Mouse (Mus musculus) neural tube, embryonic 12.5 days (tissue): ENCODE results near the gene Polr3g. TPM values are rescaled to one million over a fixed set of nuclear protein-coding genes. Genes with fewer than 3 reads are reported as not detected.
A peak's percentile ranks its signal among the peaks of the same experiment; 100 is the strongest.
"Not testable (repeated sequence)": the region's sequence is repeated elsewhere in the genome, so short reads cannot be mapped to it uniquely, and the experiment has no call there.

Source experiments
- ATAC-seq: fragments of 200-750 bp; cut with Nextera tagmentation; 2 replicates; pipeline ENCODE4 v1.8.0; 2017; ENCODE audit warnings: low read depth, mild to moderate bottlenecking, moderate TSS enrichment, moderate library complexity; ENCODE audit not compliant: low FRiP score
- H3K27ac ChIP-seq: fragments of 300-500 bp; sonication (generic); 2 replicates; pipeline ENCODE4 v1.5.1; 2016
- H3K27me3 ChIP-seq: fragments of 300-500 bp; sonication (generic); replicated peaks from 2 replicates; pipeline ENCODE4 v1.6.1; 2016; ENCODE audit warnings: mild to moderate bottlenecking
- H3K36me3 ChIP-seq: fragments of 300-500 bp; sonication (generic); 2 replicates; pipeline ENCODE4 v1.6.1; 2016; ENCODE audit warnings: mild to moderate bottlenecking
- H3K4me1 ChIP-seq: fragments of 300-500 bp; sonication (generic); 2 replicates; pipeline ENCODE4 v1.6.1; 2016
- H3K4me2 ChIP-seq: fragments of 300-500 bp; sonication (generic); replicated peaks from 2 replicates; pipeline ENCODE4 v1.6.1; 2016; ENCODE audit warnings: mild to moderate bottlenecking
- H3K4me3 ChIP-seq: fragments of 300-500 bp; sonication (generic); 2 replicates; pipeline ENCODE4 v1.5.1; 2016
- H3K9ac ChIP-seq: fragments of 300-500 bp; sonication (generic); 2 replicates; pipeline ENCODE4 v1.6.1; 2016; ENCODE audit warnings: mild to moderate bottlenecking
- H3K9me3 ChIP-seq: fragments of 300-500 bp; sonication (generic); 2 replicates; pipeline ENCODE4 v1.6.1; 2016; ENCODE audit warnings: mild to moderate bottlenecking
- WGBS: fragments of 180-500 bp; shearing (Covaris S2); methylation state at CpG from one replicate; pipeline ENCODE4 v1.1.7; 2016; 5-methylcytosine and 5-hydroxymethylcytosine counted together
- polyA plus RNA-seq: library from polyadenylated mRNA; unstranded; fragments of >200 nt; fragmentation: Nextera tagmentation; extraction: Ambion mirVana; gene quantifications from 2 replicates; pipeline ENCODE4 v1.2.1, GENCODE M21; 2016

The Polr3g gene
- 11.3 and 11.4 TPM in 2 replicates for polyA plus RNA-seq

DNA sequence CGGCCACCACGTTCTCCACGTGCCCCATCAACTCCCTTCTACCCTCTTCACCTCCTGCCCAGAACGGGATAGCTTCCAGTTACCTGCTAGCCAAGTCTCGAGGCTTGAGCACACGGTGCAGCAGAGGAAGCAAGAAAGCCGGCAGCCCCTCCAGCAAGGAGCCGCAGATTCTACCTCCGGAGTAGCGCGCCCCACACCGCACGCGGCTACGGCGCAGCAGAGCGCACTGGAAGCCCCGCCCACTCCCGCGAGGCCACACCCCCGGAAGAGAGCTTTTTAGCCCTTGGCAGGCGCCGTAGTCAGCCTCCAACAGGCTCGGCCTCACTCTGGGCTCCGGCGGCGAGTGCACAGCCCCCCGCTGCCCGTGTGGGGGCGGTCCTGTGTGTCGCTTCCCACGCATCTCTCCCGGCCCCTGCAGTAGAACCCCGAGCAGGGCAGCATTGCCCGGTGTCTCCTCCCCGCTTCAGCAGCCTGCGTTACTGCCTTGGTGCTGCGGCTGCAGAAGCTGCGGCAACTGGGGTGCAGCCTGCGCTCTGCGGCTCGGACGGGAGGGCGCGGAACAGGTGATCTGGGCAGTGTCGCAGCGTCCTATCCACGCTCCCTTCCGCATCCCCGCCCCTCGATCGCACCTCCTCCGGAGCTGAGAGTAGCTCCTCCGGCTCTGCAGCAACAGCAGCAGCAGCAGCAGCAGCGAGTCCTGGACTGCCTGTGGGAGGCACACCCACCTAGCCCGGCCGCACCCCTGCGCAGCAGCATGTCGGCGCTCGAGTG lies at the start of gene Polr3g, which contains the start of gene Mblac2:
Gene Polr3g, minus strand, starts transcription at position 239 of the 771 bp plus-strand sequence.
Gene Mblac2, plus strand, starts transcription at position 567 of the 771 bp plus-strand sequence.
- Histone ChIP-seq H3K4me2 (peak within 1 kb of the TSS; percentile 98), H3K9me3 (no peaks in the 10 kb centered on the region), H3K9ac (peak within 1 kb of the TSS; percentile 65), H3K36me3 (no peaks in the 10 kb centered on the region), H3K4me1 (peaks cover 10% of the 10 kb centered on the region), H3K4me3 (peak within 1 kb of the TSS; percentile 79), H3K27me3 (no peaks in the 10 kb centered on the region), H3K27ac (peak within 1 kb of the TSS; percentile 65)
- peak; percentile 96 for ATAC-seq
- under 1% methylated on average over 61 of the region's 61 CpGs for WGBS

DNA sequence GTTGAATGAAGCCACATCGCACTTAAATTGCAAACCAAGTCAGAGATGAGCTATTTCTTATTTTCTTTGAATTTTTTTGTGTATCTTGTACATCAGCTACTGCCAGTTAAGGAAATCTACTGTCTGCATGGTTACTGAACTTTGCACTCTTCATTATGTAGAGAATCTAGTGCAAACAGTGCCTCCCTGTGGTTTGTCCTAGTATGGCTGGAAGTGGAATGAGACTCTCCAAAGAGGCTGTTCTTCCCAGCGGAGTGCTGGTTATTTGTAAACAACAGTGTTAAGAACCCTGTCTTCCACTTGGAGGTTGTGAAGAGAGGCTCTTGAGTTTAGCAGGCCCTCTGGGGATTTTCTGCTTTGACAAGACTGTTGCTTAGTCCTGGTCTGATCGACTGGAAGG lies 49.6 kb upstream of the Polr3g start:
- no peaks in the 10 kb centered on the region for H3K27me3 ChIP-seq
- no peak overlapping the region for H3K27ac ChIP-seq
- peak; percentile 55 for ATAC-seq
- H3K4me2 ChIP-seq, result no peak overlapping the region
- no peaks in the 10 kb centered on the region for H3K9me3 ChIP-seq
- whole genome bisulfite sequencing, result 30% methylated on average over 3 of the region's 3 CpGs
- no peaks in the 10 kb centered on the region for H3K36me3 ChIP-seq
- no peak overlapping the region for H3K4me3 ChIP-seq
- no peaks in the 10 kb centered on the region for H3K4me1 ChIP-seq
- no peak overlapping the region for H3K9ac ChIP-seq

DNA sequence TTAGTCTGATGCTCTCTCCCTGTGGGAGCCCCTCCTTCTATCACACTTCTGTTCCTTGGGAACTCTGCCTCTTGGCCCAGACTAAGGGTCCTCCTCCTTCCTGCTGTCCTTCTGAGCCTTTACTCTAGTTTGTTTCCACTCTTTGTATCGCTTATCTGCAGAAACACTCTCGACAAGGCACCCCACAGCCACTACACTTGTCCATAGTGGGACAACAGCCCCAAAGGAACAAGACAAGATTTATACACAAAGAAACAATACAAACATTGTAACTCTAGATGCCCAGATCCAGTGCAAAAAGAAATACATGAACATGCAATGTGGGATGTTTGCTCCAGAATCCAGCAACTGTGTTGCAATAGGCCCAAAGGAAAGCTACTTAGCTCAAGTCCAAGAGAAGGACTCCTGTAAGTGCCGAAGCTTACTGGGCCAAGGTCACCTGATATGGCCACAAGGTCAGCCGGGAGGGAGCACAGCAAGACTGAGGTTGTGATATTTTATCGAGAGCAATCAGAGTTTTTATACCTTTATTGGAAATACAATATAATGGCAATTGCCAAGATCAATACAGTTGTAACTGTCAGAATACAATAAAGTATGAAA lies 46.3 kb upstream of the Polr3g start:
- Histone ChIP-seq H3K27me3 (no peaks in the 10 kb centered on the region), H3K4me1 (no peaks in the 10 kb centered on the region), H3K27ac (no peak overlapping the region), H3K36me3 (no peaks in the 10 kb centered on the region), H3K9me3 (no peaks in the 10 kb centered on the region), H3K4me2 (no peak overlapping the region), H3K4me3 (no peak overlapping the region), H3K9ac (no peak overlapping the region)
- WGBS, result 83% methylated on average over 5 of the region's 5 CpGs
- ATAC-seq, result no peak

DNA sequence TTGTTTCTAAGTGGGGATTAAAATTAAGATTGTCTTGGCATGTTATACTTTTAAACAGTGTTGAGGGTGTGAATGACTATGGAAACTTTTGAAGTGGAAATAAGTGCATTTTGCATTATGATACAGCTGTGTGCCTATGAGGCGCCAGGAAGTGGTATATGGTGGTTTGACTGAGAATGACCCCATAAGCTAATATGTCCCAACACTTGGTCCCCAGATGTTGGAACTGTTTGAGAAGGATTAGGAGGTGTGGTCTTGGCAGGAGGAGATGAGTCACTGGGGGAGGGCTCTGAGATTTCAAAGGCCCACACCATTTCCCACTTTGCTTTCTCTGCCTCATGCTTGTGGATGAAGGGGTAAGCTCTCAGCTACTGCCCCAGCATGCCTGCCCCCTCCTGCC lies 44.5 kb upstream of the Polr3g start:
- Histone ChIP-seq H3K4me2 (no peak overlapping the region), H3K27me3 (no peaks in the 10 kb centered on the region), H3K9ac (no peak overlapping the region), H3K27ac (no peak overlapping the region), H3K4me1 (no peaks in the 10 kb centered on the region), H3K4me3 (no peak overlapping the region), H3K36me3 (no peaks in the 10 kb centered on the region), H3K9me3 (no peaks in the 10 kb centered on the region)
- ATAC-seq, result no peak
- WGBS, result 94% methylated on average over 1 of the region's 1 CpGs

DNA sequence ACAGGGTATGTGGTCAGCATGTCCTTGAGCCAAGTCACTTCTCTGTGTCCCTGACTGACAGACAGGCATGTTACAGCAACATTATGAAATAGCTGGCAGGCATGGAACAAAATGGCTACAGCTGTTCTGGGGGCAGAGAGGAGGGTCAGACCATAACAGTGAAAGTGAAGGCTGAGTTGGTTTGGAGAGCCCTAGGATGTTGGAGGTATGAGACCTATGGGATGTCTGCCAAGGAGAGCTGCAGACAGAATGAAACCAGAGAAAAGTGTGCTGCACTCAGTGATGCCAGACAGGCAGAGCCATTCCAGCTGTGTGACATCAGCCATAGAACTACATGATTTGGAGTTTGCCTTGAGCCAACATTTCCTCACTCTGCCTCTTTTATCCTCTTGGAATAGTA lies 44.1 kb upstream of the Polr3g start:
- H3K27me3 ChIP-seq, result no peaks in the 10 kb centered on the region
- no peak for ATAC-seq
- no peak overlapping the region for H3K4me2 ChIP-seq
- H3K27ac ChIP-seq, result no peak overlapping the region
- no peaks in the 10 kb centered on the region for H3K36me3 ChIP-seq
- no peak overlapping the region for H3K4me3 ChIP-seq
- H3K9ac ChIP-seq, result no peak overlapping the region
- H3K9me3 ChIP-seq, result no peaks in the 10 kb centered on the region
- no peaks in the 10 kb centered on the region for H3K4me1 ChIP-seq

DNA sequence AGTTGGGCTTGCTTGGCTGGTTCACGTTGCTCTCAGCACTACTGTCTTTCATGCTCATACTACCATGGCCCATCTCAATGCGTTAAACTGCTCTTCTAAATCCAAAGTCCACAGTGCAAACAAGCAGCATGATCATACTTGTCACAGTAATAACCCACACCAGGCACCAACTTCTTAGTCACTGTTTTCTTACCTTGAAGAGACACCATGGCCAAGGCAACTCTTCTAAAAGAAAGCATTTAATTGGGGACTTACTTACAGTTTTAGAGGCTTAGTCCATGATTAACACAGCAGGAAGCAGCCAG lies 33.2 kb upstream of the Polr3g start:
- Histone ChIP-seq H3K4me3 (no peak overlapping the region), H3K36me3 (no peaks in the 10 kb centered on the region), H3K4me1 (no peaks in the 10 kb centered on the region), H3K9me3 (no peaks in the 10 kb centered on the region), H3K4me2 (no peak overlapping the region), H3K27me3 (no peaks in the 10 kb centered on the region), H3K9ac (no peak overlapping the region), H3K27ac (no peak overlapping the region)
- 44% methylated on average over 2 of the region's 2 CpGs for WGBS
- ATAC-seq, result no peak

DNA sequence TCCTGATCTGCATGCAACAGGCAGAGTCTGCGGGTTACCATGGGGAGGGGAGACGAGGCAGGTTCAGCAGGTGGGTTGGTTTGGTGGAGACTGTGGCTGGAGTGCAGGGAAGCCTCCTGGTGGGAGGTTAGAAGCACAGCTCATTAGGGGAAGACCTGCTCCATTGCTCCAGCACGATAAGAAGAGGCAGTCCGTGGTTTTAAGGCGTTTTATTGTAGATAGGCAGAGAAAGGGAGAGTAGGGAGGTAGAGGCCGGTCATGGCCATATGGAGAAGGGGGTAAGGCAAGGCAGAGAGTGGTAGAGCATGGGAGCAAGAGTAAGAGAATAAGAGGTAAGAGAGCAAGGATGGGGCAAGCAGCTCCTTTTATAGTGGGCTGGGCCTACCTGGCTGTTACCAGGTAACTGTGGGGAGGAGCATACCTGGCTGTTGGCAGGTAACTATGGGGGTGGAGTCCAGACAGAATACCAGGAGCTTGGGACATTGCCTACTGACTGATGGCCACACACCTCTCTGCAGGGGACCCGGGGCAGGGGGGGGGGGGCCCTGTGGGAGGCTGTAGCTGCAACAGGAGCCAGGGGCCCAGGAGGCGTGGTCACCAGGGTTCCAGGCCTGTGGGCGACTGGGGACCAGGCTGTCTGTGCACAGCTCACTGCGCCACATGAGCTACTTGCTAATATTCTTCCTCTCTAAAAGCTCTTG lies 32.7 kb upstream of the Polr3g start:
- H3K4me1 ChIP-seq, result no peaks in the 10 kb centered on the region
- no peaks in the 10 kb centered on the region for H3K36me3 ChIP-seq
- H3K9me3 ChIP-seq, result no peaks in the 10 kb centered on the region
- H3K9ac ChIP-seq, result no peak overlapping the region
- H3K27me3 ChIP-seq, result no peaks in the 10 kb centered on the region
- H3K27ac ChIP-seq, result no peak overlapping the region
- 55% methylated on average over 10 of the region's 10 CpGs for WGBS
- no peak for ATAC-seq
- no peak overlapping the region for H3K4me2 ChIP-seq
- no peak overlapping the region for H3K4me3 ChIP-seq

DNA sequence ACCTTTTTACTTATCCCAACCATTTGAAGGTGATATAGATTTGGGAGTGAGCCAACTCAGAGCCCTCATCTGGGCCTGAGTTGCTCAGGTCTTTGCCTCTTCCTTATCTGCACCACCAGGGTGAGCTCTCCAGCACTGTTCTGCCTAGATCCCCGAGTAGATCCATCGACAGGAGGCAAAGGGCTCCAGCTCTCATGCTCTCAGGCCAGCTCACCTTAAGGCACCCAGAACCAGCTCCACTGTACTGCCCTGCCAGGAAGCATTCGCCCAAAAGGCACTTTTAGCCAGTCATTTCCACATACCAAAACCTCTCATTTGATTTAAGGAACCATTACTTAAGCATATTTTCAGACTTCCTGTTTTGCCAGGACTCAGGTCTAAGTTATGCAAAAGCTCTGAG lies 30.1 kb upstream of the Polr3g start:
- no peaks in the 10 kb centered on the region for H3K4me1 ChIP-seq
- H3K36me3 ChIP-seq, result no peaks in the 10 kb centered on the region
- no peak overlapping the region for H3K4me2 ChIP-seq
- no peak for ATAC-seq
- H3K4me3 ChIP-seq, result no peak overlapping the region
- no peaks in the 10 kb centered on the region for H3K9me3 ChIP-seq
- 58% methylated on average over 3 of the region's 3 CpGs for WGBS
- no peak overlapping the region for H3K27ac ChIP-seq
- H3K27me3 ChIP-seq, result no peaks in the 10 kb centered on the region
- H3K9ac ChIP-seq, result no peak overlapping the region

DNA sequence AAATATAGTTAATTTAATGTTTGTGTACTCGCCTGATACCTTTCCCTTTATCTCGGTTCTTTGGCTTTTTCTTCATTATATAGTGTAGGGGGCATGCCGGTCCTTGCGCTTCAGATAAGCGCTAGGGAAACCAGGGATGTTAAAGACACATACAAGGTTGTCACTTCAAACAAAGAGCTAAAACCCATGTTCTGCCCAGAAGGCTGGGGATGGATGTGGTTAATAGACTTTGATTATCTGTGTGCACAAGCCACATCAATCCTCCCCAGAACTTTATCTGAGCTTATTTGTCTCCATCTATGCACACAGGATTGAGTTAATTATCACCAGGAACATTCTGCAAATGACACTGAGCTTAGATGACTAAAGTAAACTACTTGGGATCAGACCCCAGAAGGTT lies 25.8 kb upstream of the Polr3g start:
- 93% methylated on average over 5 of the region's 5 CpGs for WGBS
- Histone ChIP-seq H3K9me3 (no peaks in the 10 kb centered on the region), H3K4me2 (no peak overlapping the region), H3K4me1 (no peaks in the 10 kb centered on the region), H3K4me3 (no peak overlapping the region), H3K27me3 (no peaks in the 10 kb centered on the region), H3K36me3 (no peaks in the 10 kb centered on the region), H3K27ac (no peak overlapping the region), H3K9ac (no peak overlapping the region)
- ATAC-seq, result no peak

DNA sequence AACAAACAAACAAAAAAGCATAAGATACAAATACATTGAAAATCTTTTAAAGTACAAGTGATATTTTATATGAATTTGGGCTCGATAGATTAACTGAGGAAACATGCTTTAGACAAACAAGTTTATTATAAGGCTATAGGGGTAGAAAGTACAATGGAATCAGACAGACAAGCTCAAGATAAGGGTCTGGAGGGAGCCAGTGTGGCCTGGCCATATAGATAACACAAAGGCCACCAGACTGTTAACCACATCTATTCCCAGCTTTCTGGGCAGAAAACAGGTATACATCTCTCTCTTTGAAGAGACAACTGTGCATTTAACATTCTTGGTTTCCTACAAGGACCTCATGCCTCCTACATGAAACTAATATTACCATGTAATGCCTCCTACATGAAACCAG lies 19.5 kb upstream of the Polr3g start:
- Histone ChIP-seq H3K27me3 (no peaks in the 10 kb centered on the region), H3K4me2 (no peak overlapping the region), H3K9me3 (no peaks in the 10 kb centered on the region), H3K9ac (no peak overlapping the region), H3K27ac (no peak overlapping the region), H3K36me3 (no peaks in the 10 kb centered on the region), H3K4me3 (no peak overlapping the region), H3K4me1 (no peaks in the 10 kb centered on the region)
- 92% methylated on average over 1 of the region's 1 CpGs for WGBS
- no peak for ATAC-seq

DNA sequence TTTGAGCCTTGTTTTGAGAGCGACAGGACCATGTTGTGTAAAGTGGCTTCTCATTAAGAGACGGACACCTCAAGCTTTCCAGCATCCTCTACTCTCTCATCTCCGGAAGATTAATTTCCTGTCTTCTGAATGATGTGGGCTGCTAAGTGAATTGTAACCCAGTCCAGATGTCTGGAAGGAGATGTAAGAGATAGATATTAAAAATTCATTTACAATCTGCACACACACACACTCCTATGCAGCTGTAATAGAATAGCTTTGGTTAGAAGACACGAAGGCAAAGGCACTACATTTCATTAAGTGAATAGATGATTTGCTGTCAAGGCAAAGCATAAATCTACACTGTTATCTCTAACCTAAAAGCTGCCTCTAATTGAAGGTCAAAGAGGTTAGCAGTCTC lies 18.3 kb upstream of the Polr3g start:
- ATAC-seq, result peak; percentile 58; the same call in 1 of the 2 replicates
- WGBS, result 81% methylated on average over 4 of the region's 4 CpGs

DNA sequence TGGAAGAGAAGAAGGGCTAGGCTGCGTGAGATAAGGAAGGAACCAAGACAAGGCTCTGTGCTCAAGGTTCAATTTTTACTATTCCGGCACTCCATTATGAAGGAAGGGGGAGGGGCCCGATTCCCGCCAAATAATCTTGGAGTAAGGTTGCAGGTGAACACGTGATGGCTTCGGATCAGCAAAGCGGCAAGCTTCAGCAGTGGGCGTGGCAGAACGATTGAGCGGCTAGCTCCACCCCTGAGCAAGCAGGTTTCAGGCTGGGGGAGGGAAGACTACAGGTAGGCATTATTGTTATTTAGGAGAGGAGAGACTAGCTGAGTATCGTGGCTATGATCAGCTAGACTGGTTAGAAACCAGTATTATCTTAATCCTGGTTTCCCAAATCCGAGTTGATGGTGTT lies 17.3 kb upstream of the Polr3g start:
- H3K4me3 ChIP-seq, H3K9ac ChIP-seq, H3K36me3 ChIP-seq, ATAC-seq, H3K27me3 ChIP-seq, H3K9me3 ChIP-seq, H3K27ac ChIP-seq, H3K4me1 ChIP-seq, H3K4me2 ChIP-seq: not testable (repeated sequence)
- WGBS, result 58% methylated on average over 12 of the region's 12 CpGs

More for the DNA sequence above, 18.3 kb upstream of the Polr3g start:
- H3K4me3 ChIP-seq, result no peak overlapping the region
- H3K27ac ChIP-seq, result no peak overlapping the region
- H3K9me3 ChIP-seq, result no peaks in the 10 kb centered on the region
- H3K27me3 ChIP-seq, result no peaks in the 10 kb centered on the region
- no peaks in the 10 kb centered on the region for H3K36me3 ChIP-seq
- H3K9ac ChIP-seq, result no peak overlapping the region
- no peaks in the 10 kb centered on the region for H3K4me1 ChIP-seq
- no peak overlapping the region for H3K4me2 ChIP-seq
